Mouse (Mus musculus) thymus, postnatal 4 days (tissue): ENCODE data around the gene Hyal1.
"Not testable (repeated sequence)": the region's sequence is repeated elsewhere in the genome, so short reads cannot be mapped to it uniquely, and the experiment has no call there.

Experiments used
- DNase-seq: peaks from one replicate; pipeline ENCODE4 v3.0.0; 2021

The Hyal1 gene

GRCm38 (mm10) chr9:107551117-107551889 is 25.4 kb upstream of the Hyal1 start, which contains the start of gene Rassf1:
Gene Rassf1 (plus strand): TSS chr9:107551555.
- DNase-seq = peak; percentile 76

- DNase-seq = no peak
Observed at GRCm38 (mm10) chr9:107551890-107552355, 24.8 kb upstream of the Hyal1 start.

GRCm38 (mm10) chr9:107552690-107553393 is 23.9 kb upstream of the Hyal1 start:
- DNase-seq = no peak

GRCm38 (mm10) chr9:107553541-107554318 is 23.0 kb upstream of the Hyal1 start:
- DNase-seq = peak; percentile 73

GRCm38 (mm10) chr9:107554319-107554825 is 22.4 kb upstream of the Hyal1 start:
- DNase-seq = peak; percentile 97

- no peak for DNase-seq
Observed at GRCm38 (mm10) chr9:107555031-107555457, 21.7 kb upstream of the Hyal1 start.

- DNase-seq = no peak
Observed at GRCm38 (mm10) chr9:107555701-107556100, 21.0 kb upstream of the Hyal1 start.

- no peak for DNase-seq
Observed at GRCm38 (mm10) chr9:107556346-107556745, 20.4 kb upstream of the Hyal1 start.

- DNase-seq = peak; percentile 94
Observed at GRCm38 (mm10) chr9:107563029-107563581, 13.6 kb upstream of the Hyal1 start, which contains the start of gene Tusc2. Gene Tusc2 (plus strand): TSS chr9:107563255.

- not testable (repeated sequence) for DNase-seq
Observed at GRCm38 (mm10) chr9:107565556-107565955, 11.2 kb upstream of the Hyal1 start.

- peak; percentile 92 for DNase-seq
Observed at GRCm38 (mm10) chr9:107566041-107566709, 10.6 kb upstream of the Hyal1 start.

GRCm38 (mm10) chr9:107566855-107567254 is 9.9 kb upstream of the Hyal1 start:
- no peak for DNase-seq

- no peak for DNase-seq
Observed at GRCm38 (mm10) chr9:107567702-107568319, 8.9 kb upstream of the Hyal1 start, which contains the start of gene Hyal2. Gene Hyal2 (plus strand): TSS chr9:107567945.

- peak; percentile 83 for DNase-seq
Observed at GRCm38 (mm10) chr9:107568331-107569261, 8.1 kb upstream of the Hyal1 start.

GRCm38 (mm10) chr9:107569270-107569669 is 7.5 kb upstream of the Hyal1 start:
- DNase-seq = no peak

- DNase-seq = no peak
Observed at GRCm38 (mm10) chr9:107570016-107570415, 6.7 kb upstream of the Hyal1 start.

- DNase-seq = no peak
Observed at GRCm38 (mm10) chr9:107570845-107571244, 5.9 kb upstream of the Hyal1 start.

- DNase-seq = no peak
Observed at GRCm38 (mm10) chr9:107571534-107572326, 5.0 kb upstream of the Hyal1 start.

- no peak for DNase-seq
Observed at GRCm38 (mm10) chr9:107572327-107572662, 4.4 kb upstream of the Hyal1 start.
